Mouse (Mus musculus): ENCODE data around the gene Hagh. TPM values are rescaled to one million over a fixed set of nuclear protein-coding genes. Genes with fewer than 3 reads are reported as not detected.

The Hagh gene
- 10 to 100 TPM; 49.6 to 49.7 TPM for total RNA-seq (2023)

GRCm38 (mm10) chr17:24839842-24840241, at the start of gene Hagh:
Gene Hagh, plus strand, starts transcription at chr17:24840143.

DNA sequence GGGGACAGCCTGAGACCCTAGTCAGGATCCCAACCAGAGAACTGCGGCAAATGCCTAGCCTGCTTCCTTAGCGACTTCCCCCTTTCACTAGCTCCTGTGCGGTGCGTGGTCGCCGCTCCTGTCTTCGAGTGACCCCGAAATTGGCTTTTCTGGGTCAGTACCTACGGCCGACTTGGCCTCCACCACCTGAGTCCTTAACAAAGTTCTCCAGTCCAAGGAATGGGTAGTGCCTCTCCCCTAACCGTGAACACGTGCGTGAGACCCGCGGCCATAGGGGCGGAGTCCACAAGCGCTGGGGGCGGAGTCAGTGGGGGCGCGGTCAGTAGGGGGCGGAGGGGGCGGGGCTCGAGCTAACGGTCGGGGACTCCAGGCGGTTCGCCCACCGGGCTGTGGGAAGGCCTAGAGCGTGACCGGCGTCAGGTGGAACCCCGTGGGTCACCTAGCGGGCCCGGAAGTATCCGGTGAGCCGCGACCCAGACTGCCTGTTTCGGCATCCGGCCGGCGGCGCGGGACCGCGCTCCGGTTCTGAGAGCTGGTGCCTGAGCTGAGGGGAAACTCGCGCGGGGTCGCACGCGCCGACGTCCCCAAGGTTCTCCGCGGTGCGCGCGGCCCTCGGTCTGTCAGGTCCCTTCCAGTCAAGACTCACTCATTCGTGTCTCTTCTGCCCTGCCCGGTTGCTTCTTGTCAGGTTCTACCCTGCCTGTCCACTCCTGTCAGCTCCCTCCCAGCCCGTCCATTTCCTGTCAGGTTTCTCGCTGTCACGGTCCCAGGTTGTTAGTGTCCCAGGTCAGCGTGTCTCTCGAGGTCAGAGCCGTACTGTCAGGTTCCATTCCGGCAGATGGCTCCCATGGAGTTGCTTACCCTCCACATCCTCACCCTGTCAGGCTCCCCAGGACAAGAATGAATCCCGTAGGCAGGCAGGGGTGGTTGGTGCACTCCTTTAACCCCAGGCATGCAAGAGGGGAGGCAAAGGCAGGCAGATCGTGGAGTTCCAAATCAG, 35.7 kb upstream of the Hagh start, which contains the start of gene Meiob:
TSS of gene Meiob (plus strand) at position 338 of the 1,000 bp plus-strand sequence.

GRCm38 (mm10) chr17:24850065-24850772, 10.3 kb downstream of the Hagh start, which contains the start of gene Fahd1:
Gene Fahd1, minus strand, starts transcription at chr17:24850364.

GRCm38 (mm10) chr17:24865776-24866175, 25.8 kb downstream of the Hagh start, which contains the start of gene Igfals:
Gene Igfals, plus strand, starts transcription at chr17:24865997.

DNA sequence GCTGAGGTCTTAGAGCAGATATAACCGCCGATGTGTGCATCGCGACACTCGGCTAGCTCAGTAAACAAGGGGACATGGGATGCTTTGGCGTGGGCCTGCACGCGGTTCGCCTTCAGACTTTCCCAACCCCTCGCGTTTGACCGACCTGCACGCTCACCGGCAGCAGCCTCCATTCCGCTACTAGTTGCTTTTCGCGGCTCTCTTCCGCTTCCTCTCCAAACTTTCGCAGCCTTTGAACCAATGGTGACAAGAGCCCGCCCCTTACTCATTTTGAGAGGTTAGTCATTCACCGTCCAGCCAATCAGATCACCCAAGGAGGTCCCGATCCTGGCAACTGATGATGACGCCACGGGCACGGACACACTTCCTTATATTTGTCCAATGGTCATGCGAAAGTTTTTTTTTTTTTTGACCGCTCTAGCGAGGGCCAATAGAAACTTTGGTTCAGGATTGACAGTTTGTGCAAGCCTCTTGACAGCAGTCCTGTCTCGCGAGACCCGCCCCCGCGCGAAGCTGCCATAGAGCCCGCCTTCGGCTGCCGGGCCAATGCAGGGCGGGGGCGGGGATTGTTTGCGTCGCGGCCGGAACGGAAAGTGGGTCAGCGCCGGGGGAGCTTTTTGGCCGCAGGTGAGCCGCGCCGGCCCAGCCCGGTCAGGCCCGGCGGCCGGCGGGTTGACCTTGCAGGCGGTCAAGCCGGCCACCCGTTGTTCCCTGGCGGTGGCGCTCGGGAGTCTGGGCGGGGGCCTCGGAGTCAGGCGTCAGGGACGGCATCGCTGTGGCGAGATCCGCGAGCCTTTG, 46.4 kb downstream of the Hagh start, which contains the start of the genes Nubp2 and Spsb3:
TSS of gene Nubp2 (minus strand) at position 216 of the 798 bp plus-strand sequence.
TSS of gene Spsb3 (plus strand) at position 510 of the 798 bp plus-strand sequence.

DNA sequence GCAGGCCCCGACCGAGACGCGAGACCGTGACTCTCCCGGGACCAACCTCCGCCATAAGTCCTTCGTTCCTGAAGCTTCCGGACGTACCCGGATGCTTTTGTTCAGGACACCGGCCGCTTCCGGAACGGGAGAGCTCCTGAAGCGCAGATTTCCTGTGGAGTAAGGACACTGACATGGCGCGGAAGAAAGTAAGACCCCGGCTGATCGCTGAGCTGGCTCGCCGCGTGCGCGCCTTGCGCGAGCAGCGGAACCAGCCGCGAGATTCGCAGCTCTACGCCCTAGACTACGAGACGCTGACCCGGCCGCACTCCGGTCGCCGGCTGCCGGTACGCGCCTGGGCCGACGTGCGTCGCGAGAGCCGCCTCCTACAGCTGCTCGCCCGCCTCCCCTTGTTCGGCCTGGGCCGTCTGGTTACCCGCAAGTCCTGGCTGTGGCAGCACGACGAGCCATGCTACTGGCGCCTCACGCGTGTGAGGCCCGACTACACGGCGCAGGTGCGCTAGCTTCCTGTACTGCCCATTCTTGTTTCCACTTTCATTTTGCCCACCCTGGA, 55.1 kb downstream of the Hagh start, which contains the start of the genes Eme2 and Mrps34:
TSS of gene Eme2 (minus strand) at position 93 of the 553 bp plus-strand sequence.
TSS of gene Mrps34 (plus strand) at position 122 of the 553 bp plus-strand sequence.

GRCm38 (mm10) chr17:24896241-24896992, 56.5 kb downstream of the Hagh start, which contains the start of gene Nme3:
Gene Nme3, plus strand, starts transcription at chr17:24896500.

Other genes starting within 250 kb of the Hagh start
- 10 to 100 TPM; 40.6 to 46.9 TPM for gene Tsc2, start 207.5 kb upstream of the Hagh start, total RNA-seq (2023)
- 1 to 10 TPM; 1.0 to 3.5 TPM for gene Nthl1, start 207.5 kb upstream of the Hagh start, total RNA-seq (2023)
- 1 to 10 TPM; 2.0 to 2.9 TPM for gene Slc9a3r2, start 189.8 kb upstream of the Hagh start, total RNA-seq (2023)
- gene Npw, start 181.7 kb upstream of the Hagh start, total RNA-seq (2023): not detected
- gene Zfp598, start 170.5 kb upstream of the Hagh start, total RNA-seq (2023): 10 to 100 TPM; 26.5 to 28.8 TPM
- under 1 TPM in 1 of 2 experiments, not detected in 1; 0.20 TPM for gene Syngr3, start 150.2 kb upstream of the Hagh start, total RNA-seq (2023)
- 1 to 10 TPM; 7.9 to 9.0 TPM for gene Gfer, start 144.0 kb upstream of the Hagh start, total RNA-seq (2023)
- 1 to 10 TPM; 1.8 to 2.2 TPM for gene Noxo1, start 143.9 kb upstream of the Hagh start, total RNA-seq (2023)
- gene Tbl3, start 132.5 kb upstream of the Hagh start, total RNA-seq (2023): 10 to 100 TPM; 12.1 to 16.7 TPM
- not detected for gene Rnf151, start 122.1 kb upstream of the Hagh start, total RNA-seq (2023)
- gene Rps2, start 122.0 kb upstream of the Hagh start, total RNA-seq (2023): 100 to 1,000 TPM; 644 to 709 TPM
- gene Ndufb10, start 115.7 kb upstream of the Hagh start, total RNA-seq (2023): 10 to 100 TPM; 71.6 to 74.1 TPM
- 1 to 10 TPM; 1.0 to 1.2 TPM for gene Rpl3l, start 112.3 kb upstream of the Hagh start, total RNA-seq (2023)
- 1,000 to 10,000 TPM; 1,053 to 1,152 TPM for gene Msrb1, start 103.5 kb upstream of the Hagh start, total RNA-seq (2023)
- gene Hs3st6, start 87.2 kb upstream of the Hagh start, total RNA-seq (2023): under 1 TPM in 1 of 2 experiments, not detected in 1; 0.66 TPM
- gene Meiob, start 35.9 kb upstream of the Hagh start, total RNA-seq (2023): not detected
- 1 to 10 TPM; 5.1 to 6.5 TPM for gene Fahd1, start 10.2 kb downstream of the Hagh start, total RNA-seq (2023)
- under 1 TPM; 0.15 to 0.42 TPM for gene Igfals, start 25.9 kb downstream of the Hagh start, total RNA-seq (2023)
- 10 to 100 TPM; 36.0 to 39.5 TPM for gene Nubp2, start 46.2 kb downstream of the Hagh start, total RNA-seq (2023)
- gene Spsb3, start 46.5 kb downstream of the Hagh start, total RNA-seq (2023): 10 to 100 TPM; 20.6 to 24.6 TPM
- gene Eme2, start 54.9 kb downstream of the Hagh start, total RNA-seq (2023): 10 to 100 TPM; 11.7 to 16.5 TPM
- gene Mrps34, start 55.0 kb downstream of the Hagh start, total RNA-seq (2023): 10 to 100 TPM; 14.6 to 18.9 TPM
- gene Nme3, start 56.4 kb downstream of the Hagh start, total RNA-seq (2023): 10 to 100 TPM; 15.6 to 23.0 TPM
- gene Mapk8ip3, start 96.8 kb downstream of the Hagh start, total RNA-seq (2023): 10 to 100 TPM; 61.9 to 68.8 TPM
- gene Jpt2, start 120.5 kb downstream of the Hagh start, total RNA-seq (2023): 10 to 100 TPM; 36.4 to 38.8 TPM
- gene Cramp1l, start 175.6 kb downstream of the Hagh start, total RNA-seq (2023): 10 to 100 TPM; 29.6 to 30.1 TPM
- gene Ift140, start 175.9 kb downstream of the Hagh start, total RNA-seq (2023): 10 to 100 TPM; 13.2 to 21.9 TPM
- not detected for gene Tmem204, start 243.4 kb downstream of the Hagh start, total RNA-seq (2023)

Data from neutrophil, adult 83 days (primary cell).